Mouse (Mus musculus): ENCODE measurements around the gene Psenen. TPM values are rescaled to one million over a fixed set of nuclear protein-coding genes. Genes with fewer than 3 reads are reported as not detected.
A peak's percentile ranks its signal among the peaks of the same experiment; 100 is the strongest.

The Psenen gene
- polyA plus RNA-seq, 1 experiment = 134 TPM

DNA sequence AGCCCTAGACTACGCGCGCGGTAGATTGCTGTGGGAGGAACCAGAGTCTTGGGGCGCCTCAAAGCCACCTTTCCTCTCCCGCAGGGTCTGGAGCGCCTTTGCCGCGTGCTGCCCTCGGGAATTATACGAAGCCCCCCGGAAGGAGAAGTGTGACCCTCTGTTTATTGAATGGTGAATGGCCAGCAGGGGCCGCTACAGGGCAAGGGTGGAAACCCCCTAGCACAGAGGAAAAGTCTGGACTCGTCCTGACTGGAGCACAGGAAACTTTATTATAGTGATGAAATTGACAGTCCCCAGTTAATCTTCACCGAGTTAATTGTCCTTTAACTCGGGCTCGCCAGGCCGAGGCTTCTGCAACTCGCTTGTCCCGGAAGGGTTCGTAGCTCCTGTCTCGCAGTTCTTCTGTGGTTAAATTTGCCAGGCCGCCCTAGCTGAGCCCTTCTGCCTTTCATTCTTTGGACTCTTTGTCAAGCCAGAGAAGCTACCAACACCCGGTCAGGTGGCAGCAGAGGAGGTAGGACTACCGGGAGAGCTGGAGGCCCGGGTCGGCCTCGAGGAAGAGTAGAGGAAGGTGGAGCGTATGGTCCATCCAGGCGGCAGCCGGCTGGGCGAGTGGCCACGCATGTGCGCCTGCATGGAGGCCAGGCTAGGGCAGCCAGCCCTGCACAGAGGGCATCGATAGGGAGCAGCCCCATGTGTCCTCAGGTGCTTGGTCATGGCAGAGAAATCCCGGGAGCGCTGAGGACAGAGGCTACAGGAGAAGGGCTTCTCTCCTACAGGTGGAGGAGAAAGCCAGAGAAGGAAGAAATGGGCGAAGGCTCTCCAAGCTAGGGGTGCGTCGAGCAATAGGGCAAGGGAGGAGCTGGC, 26.2 kb upstream of the Psenen start:
- Histone ChIP-seq H3K4me1 (ENCODE audit: control insufficient read depth, insufficient read depth, low read length) (peaks cover 5% of the 10 kb centered on the region; the same call in 1 of the 2 replicates), H3K27ac (ENCODE audit: insufficient read depth, low read length) (peak overlapping the region; percentile 34), H3K4me3 (ENCODE audit: insufficient read depth, low read length) (peak overlapping the region; percentile 62)
- no peak for TF ChIP-seq POLR2A (IDR thresholded peaks at IDR 0.05; ENCODE audit: low read depth, low read length)
- TF ChIP-seq CTCF (IDR thresholded peaks at IDR 0.05; ENCODE audit: borderline replicate concordance, insufficient read depth, low read length) = peak; percentile 55

DNA sequence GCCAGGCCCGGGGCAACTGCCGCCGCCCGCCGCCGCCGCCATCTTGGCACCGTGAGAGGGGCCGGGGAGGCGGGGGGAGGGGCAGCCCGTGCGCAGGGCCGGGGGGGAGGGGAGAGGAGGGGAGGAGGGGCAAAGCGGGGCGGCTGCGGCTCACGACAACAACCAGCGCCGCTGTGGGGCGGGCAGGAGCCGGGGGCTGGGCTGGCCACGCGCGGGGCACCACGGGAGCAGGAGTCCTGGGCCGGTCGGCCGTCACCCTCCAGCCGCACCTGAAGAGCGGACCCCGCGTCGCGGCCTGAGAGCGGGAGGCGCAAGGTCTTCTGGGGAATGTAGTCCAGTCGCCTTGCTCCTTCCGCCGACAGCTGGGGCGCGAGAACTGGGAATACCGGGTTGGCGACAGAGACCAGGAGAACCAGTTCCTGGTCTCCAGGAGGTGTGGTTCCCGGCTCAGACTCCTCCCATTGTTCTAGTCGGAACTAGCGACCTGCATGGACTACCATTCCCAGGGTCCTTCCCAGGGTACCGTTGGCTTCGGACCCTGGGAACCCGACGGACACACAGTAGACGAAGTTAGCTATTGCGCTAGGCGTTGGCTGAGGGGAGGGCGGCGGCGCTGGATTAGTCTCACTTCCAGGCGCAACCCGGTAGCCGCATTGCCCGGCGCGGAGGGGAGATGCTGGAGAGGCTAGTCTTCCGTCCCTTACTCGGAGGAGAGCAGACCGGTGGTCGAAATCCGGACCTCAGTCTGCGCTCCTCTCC, 25.4 kb upstream of the Psenen start, which contains the start of gene Kmt2b:
Kmt2b (minus strand) TSS at position 51 of the 759 bp plus-strand sequence.
- H3K4me3 ChIP-seq (ENCODE audit: insufficient read depth, low read length) = peak within 1 kb of the TSS; percentile 94
- TF ChIP-seq POLR2A (IDR thresholded peaks at IDR 0.05; ENCODE audit: low read depth, low read length) (peak; percentile 89), CTCF (IDR thresholded peaks at IDR 0.05; ENCODE audit: borderline replicate concordance, insufficient read depth, low read length) (no peak)
- peaks cover 5% of the 10 kb centered on the region; the same call in 1 of the 2 replicates for H3K4me1 ChIP-seq (ENCODE audit: control insufficient read depth, insufficient read depth, low read length)
- peak within 1 kb of the TSS; percentile 66 for H3K27ac ChIP-seq (ENCODE audit: insufficient read depth, low read length)

- TF ChIP-seq POLR2A (IDR thresholded peaks at IDR 0.05; ENCODE audit: low read depth, low read length) (no peak), CTCF (IDR thresholded peaks at IDR 0.05; ENCODE audit: borderline replicate concordance, insufficient read depth, low read length) (no peak)
- Histone ChIP-seq H3K27ac (ENCODE audit: insufficient read depth, low read length) (peak overlapping the region; percentile 66), H3K4me1 (ENCODE audit: control insufficient read depth, insufficient read depth, low read length) (peaks cover 5% of the 10 kb centered on the region; the same call in 1 of the 2 replicates), H3K4me3 (ENCODE audit: insufficient read depth, low read length) (peak overlapping the region; percentile 94)
Measured at GRCm38 (mm10) chr7:30587842-30588667, 24.6 kb upstream of the Psenen start.

- H3K4me1 ChIP-seq (ENCODE audit: control insufficient read depth, insufficient read depth, low read length) = peaks cover 5% of the 10 kb centered on the region; the same call in 1 of the 2 replicates
- peak overlapping the region; percentile 94 for H3K4me3 ChIP-seq (ENCODE audit: insufficient read depth, low read length)
- no peak overlapping the region for H3K27ac ChIP-seq (ENCODE audit: insufficient read depth, low read length)
- TF ChIP-seq POLR2A (IDR thresholded peaks at IDR 0.05; ENCODE audit: low read depth, low read length) (no peak), CTCF (IDR thresholded peaks at IDR 0.05; ENCODE audit: borderline replicate concordance, insufficient read depth, low read length) (no peak)
Measured at GRCm38 (mm10) chr7:30586455-30587020, 23.1 kb upstream of the Psenen start.

- Histone ChIP-seq H3K4me3 (ENCODE audit: insufficient read depth, low read length) (no peak overlapping the region), H3K4me1 (ENCODE audit: control insufficient read depth, insufficient read depth, low read length) (peaks cover 5% of the 10 kb centered on the region; the same call in 1 of the 2 replicates), H3K27ac (ENCODE audit: insufficient read depth, low read length) (no peak overlapping the region)
- no peak for TF ChIP-seq CTCF (IDR thresholded peaks at IDR 0.05; ENCODE audit: borderline replicate concordance, insufficient read depth, low read length)
- no peak for TF ChIP-seq POLR2A (IDR thresholded peaks at IDR 0.05; ENCODE audit: low read depth, low read length)
Measured at GRCm38 (mm10) chr7:30585170-30585569, 21.7 kb upstream of the Psenen start.

GRCm38 (mm10) chr7:30584339-30584738, 20.9 kb upstream of the Psenen start:
- Histone ChIP-seq H3K27ac (ENCODE audit: insufficient read depth, low read length) (no peak overlapping the region), H3K4me1 (ENCODE audit: control insufficient read depth, insufficient read depth, low read length) (peaks cover 5% of the 10 kb centered on the region; the same call in 1 of the 2 replicates), H3K4me3 (ENCODE audit: insufficient read depth, low read length) (no peak overlapping the region)
- TF ChIP-seq CTCF (IDR thresholded peaks at IDR 0.05; ENCODE audit: borderline replicate concordance, insufficient read depth, low read length) (no peak), POLR2A (IDR thresholded peaks at IDR 0.05; ENCODE audit: low read depth, low read length) (no peak)

DNA sequence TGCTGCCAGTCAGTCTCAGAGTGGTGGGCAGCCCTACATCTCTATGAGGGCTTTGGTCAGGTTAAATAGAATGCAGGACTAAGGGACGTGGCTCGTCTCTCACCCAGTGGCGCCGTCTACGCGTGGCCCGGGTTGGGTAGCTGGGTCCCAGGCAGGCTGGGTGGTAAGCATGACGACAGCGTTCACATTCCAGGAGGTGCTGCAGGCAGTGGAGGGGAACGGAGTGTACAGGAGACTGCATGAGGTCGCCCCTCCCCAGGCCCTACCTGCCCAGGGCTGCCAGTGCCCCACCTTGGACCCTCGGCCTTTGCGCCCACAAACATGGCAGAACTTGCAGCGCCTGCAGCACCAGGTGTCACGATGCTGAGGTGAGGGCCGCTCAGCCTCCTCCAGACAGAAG, 18.1 kb upstream of the Psenen start:
- Histone ChIP-seq H3K27ac (ENCODE audit: insufficient read depth, low read length) (no peak overlapping the region), H3K4me3 (ENCODE audit: insufficient read depth, low read length) (no peak overlapping the region), H3K4me1 (ENCODE audit: control insufficient read depth, insufficient read depth, low read length) (no peaks in the 10 kb centered on the region)
- TF ChIP-seq POLR2A (IDR thresholded peaks at IDR 0.05; ENCODE audit: low read depth, low read length) = no peak
- TF ChIP-seq CTCF (IDR thresholded peaks at IDR 0.05; ENCODE audit: borderline replicate concordance, insufficient read depth, low read length) = no peak

GRCm38 (mm10) chr7:30579950-30580349, 16.5 kb upstream of the Psenen start:
- no peak for TF ChIP-seq CTCF (IDR thresholded peaks at IDR 0.05; ENCODE audit: borderline replicate concordance, insufficient read depth, low read length)
- no peak for TF ChIP-seq POLR2A (IDR thresholded peaks at IDR 0.05; ENCODE audit: low read depth, low read length)
- Histone ChIP-seq H3K27ac (ENCODE audit: insufficient read depth, low read length) (no peak overlapping the region), H3K4me1 (ENCODE audit: control insufficient read depth, insufficient read depth, low read length) (no peaks in the 10 kb centered on the region), H3K4me3 (ENCODE audit: insufficient read depth, low read length) (no peak overlapping the region)

- Histone ChIP-seq H3K27ac (ENCODE audit: insufficient read depth, low read length) (no peak overlapping the region), H3K4me1 (ENCODE audit: control insufficient read depth, insufficient read depth, low read length) (no peaks in the 10 kb centered on the region), H3K4me3 (ENCODE audit: insufficient read depth, low read length) (no peak overlapping the region)
- no peak for TF ChIP-seq CTCF (IDR thresholded peaks at IDR 0.05; ENCODE audit: borderline replicate concordance, insufficient read depth, low read length)
- TF ChIP-seq POLR2A (IDR thresholded peaks at IDR 0.05; ENCODE audit: low read depth, low read length) = no peak
Measured at GRCm38 (mm10) chr7:30572969-30573368, 9.5 kb upstream of the Psenen start.

Measured in embryonic fibroblast, embryonic 13.5 days (primary cell).